Mouse (Mus musculus): ENCODE results near the gene Polr2l. TPM values are rescaled to one million over a fixed set of nuclear protein-coding genes. Genes with fewer than 3 reads are reported as not detected.
A peak's percentile ranks its signal among the peaks of the same experiment; 100 is the strongest.
"Not testable (repeated sequence)": the region's sequence is repeated elsewhere in the genome, so short reads cannot be mapped to it uniquely, and the experiment has no call there.

The Polr2l gene
- total RNA-seq, 2 experiments from 2014 or later, result 53.1 to 58.7 TPM

GRCm38 (mm10) chr7:141456739-141457138, 18.2 kb downstream of the Polr2l start:
- intact Hi-C loops (cut with DNase I), result no loop called here
- DNase-seq, result peak in 1 of 2 experiments; percentile 26

- intact Hi-C loops (cut with DNase I), result no loop called here
- DNase-seq, result peak; percentile 72
These were observed 19.2 kb downstream of the Polr2l start for GRCm38 (mm10) chr7:141455610-141456314.

GRCm38 (mm10) chr7:141454967-141455551, 19.9 kb downstream of the Polr2l start, which contains the start of gene Pnpla2:
Pnpla2 (plus strand) TSS chr7:141455198.
- peak; percentile 91 to 94 for DNase-seq
- intact Hi-C loops (cut with DNase I), result no loop called here

GRCm38 (mm10) chr7:141453636-141454035, 21.3 kb downstream of the Polr2l start:
- no peak for DNase-seq
- intact Hi-C loops (cut with DNase I), result no loop called here

- intact Hi-C loops (cut with DNase I), result no loop called here
- no peak for DNase-seq
These were observed 23.0 kb downstream of the Polr2l start for GRCm38 (mm10) chr7:141451928-141452327.

- intact Hi-C loops (cut with DNase I), result no loop called here
- DNase-seq, result peak; percentile 90 to 94
These were observed 27.6 kb downstream of the Polr2l start, which contains the start of gene Rplp2 for GRCm38 (mm10) chr7:141447110-141447991. Rplp2 (plus strand) TSS chr7:141447370.

GRCm38 (mm10) chr7:141446374-141446773, 28.6 kb downstream of the Polr2l start:
- intact Hi-C loops (cut with DNase I); DNase-seq: not testable (repeated sequence)

GRCm38 (mm10) chr7:141443828-141444237, 31.1 kb downstream of the Polr2l start, which contains the start of gene Pidd1:
Pidd1 (minus strand) TSS chr7:141444025.
- no peak for DNase-seq

GRCm38 (mm10) chr7:141443081-141443821, 31.7 kb downstream of the Polr2l start:
- no peak for DNase-seq
- intact Hi-C loops (cut with DNase I), result no loop called here

More at GRCm38 (mm10) chr7:141443828-141444237, 31.1 kb downstream of the Polr2l start, which contains the start of gene Pidd1:
- intact Hi-C loops (cut with DNase I), result no loop called here

GRCm38 (mm10) chr7:141442199-141442598, 32.7 kb downstream of the Polr2l start:
- no peak for DNase-seq
- intact Hi-C loops (cut with DNase I), result no loop called here

GRCm38 (mm10) chr7:141441460-141441859, 33.5 kb downstream of the Polr2l start:
- intact Hi-C loops (cut with DNase I), result no loop called here
- no peak for DNase-seq

GRCm38 (mm10) chr7:141440613-141441012, 34.3 kb downstream of the Polr2l start:
- no peak for DNase-seq
- intact Hi-C loops (cut with DNase I), result no loop called here

- DNase-seq, result no peak
- intact Hi-C loops (cut with DNase I), result loop anchor here (2.0 kb wide), 1 partner anchor 31 kb away; no protein-coding TSS in a partner anchor
These were observed 35.1 kb downstream of the Polr2l start for GRCm38 (mm10) chr7:141439811-141440210.

- intact Hi-C loops (cut with DNase I), result loop anchor here (2.0 kb wide), 1 partner anchor 30 kb away; no protein-coding TSS in a partner anchor
- no peak for DNase-seq
These were observed 35.7 kb downstream of the Polr2l start for GRCm38 (mm10) chr7:141439140-141439679.

GRCm38 (mm10) chr7:141438201-141438968, 36.5 kb downstream of the Polr2l start:
- intact Hi-C loops (cut with DNase I), result loop anchor here (2.0 kb wide), 1 partner anchor 30 kb away; no protein-coding TSS in a partner anchor
- DNase-seq, result no peak

- intact Hi-C loops (cut with DNase I), result loop anchor here (2.0 kb wide), 1 partner anchor 29 kb away; no protein-coding TSS in a partner anchor
- DNase-seq, result peak; percentile 71 to 78
These were observed 37.5 kb downstream of the Polr2l start, which contains the start of gene Slc25a22 for GRCm38 (mm10) chr7:141437178-141438120. Slc25a22 (minus strand) TSS chr7:141437892.

- DNase-seq, result no peak
- intact Hi-C loops (cut with DNase I), result no loop called here
These were observed 38.4 kb downstream of the Polr2l start for GRCm38 (mm10) chr7:141436523-141436892.

All from gastrocnemius, postnatal 36 days (tissue).